Mouse (Mus musculus) kidney, embryonic 14.5 days (tissue): ENCODE data around the gene Defa17. TPM values are rescaled to one million over a fixed set of nuclear protein-coding genes. Genes with fewer than 3 reads are reported as not detected.
"Not testable (repeated sequence)": the region's sequence is repeated elsewhere in the genome, so short reads cannot be mapped to it uniquely, and the experiment has no call there.

Source experiments
- ATAC-seq: fragments of 200-750 bp; cut with Nextera tagmentation; 2 replicates; pipeline ENCODE4 v1.8.0; 2017; ENCODE audit warnings: moderate number of reproducible peaks, mild to moderate bottlenecking, moderate TSS enrichment, moderate library complexity; ENCODE audit not compliant: low FRiP score, low TSS enrichment
- H3K27ac ChIP-seq: fragments of 300-500 bp; sonication (generic); 2 replicates; pipeline ENCODE4 v1.5.1; 2014; ENCODE audit warnings: low read depth, mild to moderate bottlenecking, low read length, moderate library complexity, mixed read lengths
- H3K27me3 ChIP-seq: fragments of 300-500 bp; sonication (generic); 2 replicates; pipeline ENCODE4 v1.6.1; 2014; ENCODE audit warnings: mild to moderate bottlenecking, low read length; ENCODE audit not compliant: control insufficient read depth, insufficient read depth
- H3K36me3 ChIP-seq: fragments of 300-500 bp; sonication (generic); 2 replicates; pipeline ENCODE4 v1.6.1; 2014; ENCODE audit warnings: low read length, mixed read lengths; ENCODE audit not compliant: control insufficient read depth, insufficient read depth
- H3K4me1 ChIP-seq: fragments of 300-500 bp; sonication (generic); 2 replicates; pipeline ENCODE4 v1.6.1; 2014; ENCODE audit warnings: low read length, mixed read lengths; ENCODE audit not compliant: control insufficient read depth, insufficient read depth
- H3K4me2 ChIP-seq: fragments of 300-500 bp; sonication (generic); replicated peaks from 2 replicates; pipeline ENCODE4 v1.6.1; 2014; ENCODE audit warnings: low read depth, mild to moderate bottlenecking, low read length
- H3K4me3 ChIP-seq: fragments of 300-500 bp; sonication (generic); 2 replicates; pipeline ENCODE4 v1.5.1; 2014; ENCODE audit warnings: mild to moderate bottlenecking, low read length
- H3K9ac ChIP-seq: fragments of 300-500 bp; sonication (generic); 2 replicates; pipeline ENCODE4 v1.6.1; 2014; ENCODE audit warnings: low read depth, mild to moderate bottlenecking, low read length, moderate library complexity
- H3K9me3 ChIP-seq: fragments of 300-500 bp; sonication (generic); 2 replicates; pipeline ENCODE4 v1.6.1; 2016; ENCODE audit warnings: low read length; ENCODE audit not compliant: control insufficient read depth
- WGBS: fragments of 180-500 bp; shearing (Covaris S2); extraction: QIAGEN DNeasy Blood & Tissue Kit; methylation state at CpG from one replicate; pipeline ENCODE4 v1.1.7; 2014; 5-methylcytosine and 5-hydroxymethylcytosine counted together
- polyA plus RNA-seq: library from polyadenylated mRNA; unstranded; fragments of >200 nt; fragmentation: Nextera tagmentation; extraction: Ambion mirVana; gene quantifications from 2 replicates; pipeline ENCODE4 v1.2.1, GENCODE M21; 2014

The Defa17 gene
- not detected in 2 replicates for polyA plus RNA-seq

GRCm38 (mm10) chr8:21655480-21655879, at the start of gene Defa17:
Gene Defa17 (plus strand): TSS chr8:21655780.
- H3K36me3 ChIP-seq, H3K4me2 ChIP-seq, H3K27me3 ChIP-seq, H3K9ac ChIP-seq, ATAC-seq, H3K4me1 ChIP-seq, H3K4me3 ChIP-seq, H3K9me3 ChIP-seq, H3K27ac ChIP-seq: not testable (repeated sequence)
- no CpG with 5 or more reads among the region's 2 CpGs for WGBS

- ATAC-seq, H3K9me3 ChIP-seq, H3K27me3 ChIP-seq, H3K4me1 ChIP-seq, H3K4me2 ChIP-seq, H3K36me3 ChIP-seq, H3K9ac ChIP-seq, H3K27ac ChIP-seq, H3K4me3 ChIP-seq: not testable (repeated sequence)
- WGBS, result no CpG with 5 or more reads among the region's 1 CpGs
Observed at GRCm38 (mm10) chr8:21617883-21618282, 37.7 kb upstream of the Defa17 start, which contains the start of gene Defa26. Gene Defa26 (plus strand): TSS chr8:21618183.

GRCm38 (mm10) chr8:21665497-21665896, 9.9 kb downstream of the Defa17 start, which contains the start of gene Defa34:
Gene Defa34 (plus strand): TSS chr8:21665797.
- H3K27ac ChIP-seq, H3K27me3 ChIP-seq, H3K4me3 ChIP-seq, H3K4me2 ChIP-seq, ATAC-seq, H3K36me3 ChIP-seq, H3K9me3 ChIP-seq, H3K4me1 ChIP-seq, H3K9ac ChIP-seq: not testable (repeated sequence)
- WGBS, result no CpG with 5 or more reads among the region's 1 CpGs

GRCm38 (mm10) chr8:21703545-21703944, 48.0 kb downstream of the Defa17 start, which contains the start of gene AY761184:
Gene AY761184 (minus strand): TSS chr8:21703645.
- H3K4me2 ChIP-seq, H3K27ac ChIP-seq, H3K9ac ChIP-seq, H3K4me1 ChIP-seq, H3K27me3 ChIP-seq, H3K4me3 ChIP-seq, H3K36me3 ChIP-seq, ATAC-seq, H3K9me3 ChIP-seq: not testable (repeated sequence)
- WGBS, result 87% methylated on average over 2 of the region's 2 CpGs

Other genes with a start within 250 kb of the Defa17 start
- gene Defa36, start 228.4 kb upstream of the Defa17 start, polyA plus RNA-seq, result not detected in 2 replicates
- not detected in 2 replicates for gene Gm7849, start 199.2 kb upstream of the Defa17 start, polyA plus RNA-seq
- gene Defa20, start 146.5 kb upstream of the Defa17 start, polyA plus RNA-seq, result not detected in 2 replicates
- gene Defa32, start 126.7 kb upstream of the Defa17 start, polyA plus RNA-seq, result not detected in 2 replicates
- gene Defa37, start 90.4 kb upstream of the Defa17 start, polyA plus RNA-seq, result not detected in 2 replicates
- gene Defa28, start 72.8 kb upstream of the Defa17 start, polyA plus RNA-seq, result not detected in 2 replicates
- gene Gm7861, start 61.3 kb upstream of the Defa17 start, polyA plus RNA-seq, result not detected in 2 replicates
- gene Defa26, start 37.6 kb upstream of the Defa17 start, polyA plus RNA-seq, result not detected in 2 replicates
- gene Defa34, start 10.0 kb downstream of the Defa17 start, polyA plus RNA-seq, result not detected in 2 replicates
- gene AY761184, start 47.9 kb downstream of the Defa17 start, polyA plus RNA-seq, result not detected in 2 replicates
- not detected in 2 replicates for gene Defa24, start 78.7 kb downstream of the Defa17 start, polyA plus RNA-seq
- gene Defb50, start 167.8 kb downstream of the Defa17 start, polyA plus RNA-seq, result not detected in 2 replicates
- gene Defb2, start 184.1 kb downstream of the Defa17 start, polyA plus RNA-seq, result 0.86 TPM in 1 of 2 replicates, not detected in the other
- not detected in 2 replicates for gene Defb10, start 203.1 kb downstream of the Defa17 start, polyA plus RNA-seq
- not detected in 2 replicates for gene Defb9, start 229.6 kb downstream of the Defa17 start, polyA plus RNA-seq